Mouse (Mus musculus) CH12.LX (cell line): Measurements from ENCODE around the gene Fam71d. TPM values are rescaled to one million over a fixed set of nuclear protein-coding genes. Genes with fewer than 3 reads are reported as not detected.

ENCODE experiments used
- DNase-seq: peaks from one replicate; pipeline ENCODE4 v3.0.0-alpha.2; 2013; ENCODE audit errors: extremely low read depth
- H3K27ac ChIP-seq: 2 replicates; pipeline ENCODE4 v1.5.1; 2012; ENCODE audit warnings: low read depth, mild to moderate bottlenecking, control low read depth, moderate library complexity; ENCODE audit not compliant: insufficient read depth
- H3K27me3 ChIP-seq: replicated peaks from 2 replicates; pipeline ENCODE3; 2012; ENCODE audit warnings: inconsistent platforms
- H3K36me3 ChIP-seq, 2 experiments: replicated peaks in 1 of 2; 2 replicates each; pipeline versions ENCODE3 to v1.6.1; 2012; ENCODE audit warnings: inconsistent platforms in 1 of 2, low read length in 1 of 2, mild to moderate bottlenecking in 1 of 2, mixed read lengths in 1 of 2, moderate library complexity in 1 of 2; ENCODE audit not compliant: control insufficient read depth in 1 of 2, insufficient read depth in 1 of 2
- H3K4me1 ChIP-seq, 2 experiments: 2 replicates each; pipeline ENCODE4 v1.6.1; 2012; ENCODE audit warnings: inconsistent platforms in 1 of 2, moderate library complexity in 1 of 2; ENCODE audit not compliant: insufficient read depth in 2 of 2, control insufficient read depth in 1 of 2
- H3K4me2 ChIP-seq: 2 replicates; pipeline ENCODE4 v1.6.1; 2012; ENCODE audit warnings: low read depth, mild to moderate bottlenecking, control low read depth; ENCODE audit not compliant: poor library complexity, insufficient read depth, severe bottlenecking
- H3K4me3 ChIP-seq, 3 experiments: fragments of 150-350 bp in 1 of 3; sonication (generic) in 1 of 3; replicated peaks in 1 of 3; 2 replicates each; pipeline versions ENCODE3 to v1.5.1; 2011 to 2012; ENCODE audit warnings: low read depth in 2 of 3, low read length in 2 of 3, mild to moderate bottlenecking in 2 of 3, moderate library complexity in 2 of 3, control low read depth in 1 of 3, improper control_type of control experiment in 1 of 3, inconsistent platforms in 1 of 3, mixed read lengths in 1 of 3; ENCODE audit not compliant: poor library complexity in 1 of 3
- H3K79me2 ChIP-seq: replicated peaks from 2 replicates; pipeline ENCODE4 v1.6.1; 2012; ENCODE audit warnings: mild to moderate bottlenecking, moderate library complexity; ENCODE audit not compliant: control insufficient read depth, poor library complexity, insufficient read depth, severe bottlenecking; ENCODE audit errors: extremely low read depth
- H3K9ac ChIP-seq: 2 replicates; pipeline ENCODE4 v1.6.1; 2012; ENCODE audit warnings: low read depth, mild to moderate bottlenecking, control low read depth, moderate library complexity; ENCODE audit not compliant: insufficient read depth
- H3K9me3 ChIP-seq: replicated peaks from 2 replicates; pipeline ENCODE3; 2012; ENCODE audit warnings: low read length, inconsistent platforms, mixed read lengths
- BHLHE40 ChIP-seq: IDR thresholded peaks from 2 replicates; pipeline ENCODE4 v1.6.1; 2011; ENCODE audit warnings: mild to moderate bottlenecking, low read depth, low read length, improper control_type of control experiment
- CTCF ChIP-seq, 2 experiments: IDR thresholded peaks in 1 of 2; conservative IDR thresholded peaks in 1 of 2; 2 replicates each; pipeline ENCODE4 v1.5.1; 2011 to 2012; ENCODE audit warnings: low read depth in 2 of 2, low read length in 2 of 2, improper control_type of control experiment in 1 of 2, inconsistent platforms in 1 of 2, mild to moderate bottlenecking in 1 of 2, moderate library complexity in 1 of 2
- E2F4 ChIP-seq: IDR thresholded peaks from 2 replicates; pipeline ENCODE4 v1.6.1; 2011; ENCODE audit warnings: low read depth, low read length, improper control_type of control experiment; ENCODE audit not compliant: insufficient replicate concordance
- ELF1 ChIP-seq: IDR thresholded peaks from 2 replicates; pipeline ENCODE4 v1.6.1; 2014; ENCODE audit warnings: low read depth, mild to moderate bottlenecking, inconsistent platforms, low read length, improper control_type of control experiment
- EP300 ChIP-seq: IDR thresholded peaks from 2 replicates; pipeline ENCODE4 v1.6.1; 2011; ENCODE audit warnings: low read length, improper control_type of control experiment
- ETS1 ChIP-seq: conservative IDR thresholded peaks from 2 replicates; pipeline ENCODE4 v1.6.1; 2012; ENCODE audit warnings: low read depth, mild to moderate bottlenecking, inconsistent platforms, low read length, improper control_type of control experiment, moderate library complexity
- IRF4 ChIP-seq: IDR thresholded peaks from 2 replicates; pipeline ENCODE4 v1.6.1; 2014; ENCODE audit warnings: low read depth, mild to moderate bottlenecking, inconsistent platforms, low read length, improper control_type of control experiment
- JUN ChIP-seq: IDR thresholded peaks from 2 replicates; pipeline ENCODE4 v1.6.1; 2011; ENCODE audit warnings: low read depth, mild to moderate bottlenecking, low read length, improper control_type of control experiment, moderate library complexity; ENCODE audit not compliant: insufficient read depth
- JUND ChIP-seq: conservative IDR thresholded peaks from 2 replicates; pipeline ENCODE4 v1.6.1; 2011; ENCODE audit warnings: low read depth, low read length, improper control_type of control experiment
- MAFK ChIP-seq: IDR thresholded peaks from 2 replicates; pipeline ENCODE4 v1.6.1; 2011; ENCODE audit warnings: low read length, improper control_type of control experiment; ENCODE audit not compliant: insufficient replicate concordance
- MAX ChIP-seq: IDR thresholded peaks from 2 replicates; pipeline ENCODE4 v1.6.1; 2011; ENCODE audit warnings: low read length, improper control_type of control experiment
- MEF2A ChIP-seq: IDR thresholded peaks from 2 replicates; pipeline ENCODE4 v1.6.1; 2014; ENCODE audit warnings: low read depth, mild to moderate bottlenecking, inconsistent platforms, low read length, improper control_type of control experiment, borderline replicate concordance
- MYC ChIP-seq: IDR thresholded peaks from 2 replicates; pipeline ENCODE4 v1.6.1; 2011; ENCODE audit warnings: low read depth, mild to moderate bottlenecking, improper control_type of control experiment, low read length
- POLR2A ChIP-seq: IDR thresholded peaks from 2 replicates; pipeline ENCODE4 v1.6.1; 2011; ENCODE audit warnings: low read depth, mild to moderate bottlenecking, improper control_type of control experiment, low read length
- POLR2AphosphoS2 ChIP-seq: IDR thresholded peaks from 2 replicates; pipeline ENCODE4 v1.6.1; 2011; ENCODE audit warnings: low read depth, low read length, improper control_type of control experiment
- RAD21 ChIP-seq: IDR thresholded peaks from 2 replicates; pipeline ENCODE4 v1.6.1; 2011; ENCODE audit warnings: low read depth, mild to moderate bottlenecking, low read length, improper control_type of control experiment, moderate library complexity
- RCOR1 ChIP-seq: conservative IDR thresholded peaks from 2 replicates; pipeline ENCODE4 v1.6.1; 2012; ENCODE audit warnings: low read depth, mild to moderate bottlenecking, inconsistent platforms, low read length, improper control_type of control experiment
- SIN3A ChIP-seq: IDR thresholded peaks from 2 replicates; pipeline ENCODE4 v1.6.1; 2012; ENCODE audit warnings: low read length, improper control_type of control experiment, inconsistent platforms
- SMC3 ChIP-seq: IDR thresholded peaks from 2 replicates; pipeline ENCODE4 v1.6.1; 2011; ENCODE audit warnings: low read depth, low read length, improper control_type of control experiment
- TBP ChIP-seq: conservative IDR thresholded peaks from 2 replicates; pipeline ENCODE4 v1.6.1; 2011; ENCODE audit warnings: low read depth, low read length, improper control_type of control experiment
- TCF12 ChIP-seq: IDR thresholded peaks from 2 replicates; pipeline ENCODE4 v1.6.1; 2014; ENCODE audit warnings: low read depth, mild to moderate bottlenecking, inconsistent platforms, low read length, improper control_type of control experiment
- UBTF ChIP-seq: IDR thresholded peaks from 2 replicates; pipeline ENCODE4 v1.6.1; 2012; ENCODE audit warnings: low read depth, mild to moderate bottlenecking, inconsistent platforms, low read length, improper control_type of control experiment, moderate library complexity
- USF1 ChIP-seq: IDR thresholded peaks from 2 replicates; pipeline ENCODE4 v1.6.1; 2014; ENCODE audit warnings: low read depth, mild to moderate bottlenecking, inconsistent platforms, low read length, improper control_type of control experiment
- ZC3H11A ChIP-seq: IDR thresholded peaks from 2 replicates; pipeline ENCODE4 v1.6.1; 2012; ENCODE audit warnings: low read depth, mild to moderate bottlenecking, inconsistent platforms, low read length, improper control_type of control experiment
- ZNF384 ChIP-seq: IDR thresholded peaks from 2 replicates; pipeline ENCODE4 v1.6.1; 2012; ENCODE audit warnings: low read depth, low read length, improper control_type of control experiment, inconsistent platforms
- dilution Hi-C: fragments of 300-500 bp; cut with MboI; formaldehyde crosslinking; loops from 2 replicates; pipeline ENCODE4 v1.14.3; 2020; ENCODE audit warnings: low sequenced_read_pairs; ENCODE audit not compliant: extremely low pct_unique_long_range_greater_than_20kb, extremely low pct_ligation_motif_present
- in situ Hi-C: fragments of 300-500 bp; cut with MboI; formaldehyde crosslinking; loops from 3 replicates; pipeline ENCODE4 v1.14.3; 2019; ENCODE audit warnings: low sequenced_read_pairs, low pct_ligation_motif_present, low pct_unique_long_range_greater_than_20kb, mixed read lengths
- polyA plus RNA-seq: library from polyadenylated mRNA; unstranded; fragments of >175 nt; gene quantifications from 2 replicates; pipeline ENCODE4 v1.2.1, GENCODE M21; 2012; ENCODE audit warnings: low read depth; ENCODE audit not compliant: insufficient read length
- total RNA-seq, 2 experiments: library from RNA; depleted of rRNA; stranded (reverse); fragments of 300-350 nt in 1 of 2; fragments of >200 nt in 1 of 2; gene quantifications; 2 replicates each; pipeline ENCODE4 v1.2.3; 2012 to 2014

Fam71d gene
- total and polyA plus RNA-seq, 3 experiments = not detected

- Histone ChIP-seq H3K4me1 (peaks cover 0 to 11% of the 10 kb centered on the region in 2 experiments; a peak in 2 of 4 replicates), H3K27ac (no peak overlapping the region), H3K27me3 (no peaks in the 10 kb centered on the region), H3K36me3 (peaks cover 0 to 2% of the 10 kb centered on the region in 2 experiments), H3K79me2 (no peaks in the 10 kb centered on the region), H3K9me3 (no peaks in the 10 kb centered on the region), H3K4me3 (no peak overlapping the region), H3K4me2 (no peak overlapping the region), H3K9ac (no peak overlapping the region)
- dilution Hi-C loops = no loop called here
- peak; percentile 3 for DNase-seq
- TF ChIP-seq UBTF (no peak), BHLHE40 (no peak), MYC (no peak), JUN (no peak), ZNF384 (no peak), E2F4 (no peak), ELF1 (no peak), IRF4 (no peak), EP300 (no peak), POLR2AphosphoS2 (no peak), TBP (no peak), JUND (no peak), MAX (no peak), POLR2A (no peak)
- in situ Hi-C loops = no loop called here
Observed at GRCm38 (mm10) chr12:78682279-78682678, 9.1 kb upstream of the Fam71d start.

- Histone ChIP-seq H3K27ac (no peak overlapping the region), H3K27me3 (no peaks in the 10 kb centered on the region), H3K4me2 (no peak overlapping the region), H3K4me3 (no peak overlapping the region), H3K36me3 (peaks cover 0 to 2% of the 10 kb centered on the region in 2 experiments), H3K9ac (no peak overlapping the region), H3K9me3 (no peaks in the 10 kb centered on the region), H3K4me1 (peaks cover 0 to 11% of the 10 kb centered on the region in 2 experiments; a peak in 2 of 4 replicates), H3K79me2 (no peaks in the 10 kb centered on the region)
- in situ Hi-C loops = no loop called here
- TF ChIP-seq UBTF = no peak
- no peak for TF ChIP-seq JUND
- no peak for TF ChIP-seq ZC3H11A
- no peak for TF ChIP-seq EP300
- no peak for TF ChIP-seq SMC3
- TF ChIP-seq ETS1 = no peak
- TF ChIP-seq TCF12 = no peak
- no peak for TF ChIP-seq MAFK
- no peak for TF ChIP-seq CTCF (conservative IDR thresholded peaks at IDR 0.05 in 1 of 2, IDR thresholded peaks at IDR 0.05 in 1 of 2; ENCODE audit: low read depth in 2 of 2, low read length in 2 of 2)
- no peak for TF ChIP-seq RCOR1
- TF ChIP-seq ZNF384 = no peak
- no peak for TF ChIP-seq RAD21
- no peak for TF ChIP-seq MEF2A
- no peak for TF ChIP-seq SIN3A
- no peak for TF ChIP-seq USF1
- no peak for DNase-seq
- dilution Hi-C loops = no loop called here
Observed at GRCm38 (mm10) chr12:78685669-78686215, 5.6 kb upstream of the Fam71d start.
